ENCODE assay signal across 18 mouse cellular contexts in genomic region chr7:51693539-51694217, GRCm38 (mm10).
DNase-seq lines count a peak whose midpoint lies in the region; ATAC-seq and TF ChIP-seq lines count a peak whose summit lies in the region.
"Had no signal": no experiment of that assay in that cellular context is flagged by ENCODE, and none has a peak within 500 bp of the region (broad histone marks: within the 10 kb centered on the region; RNA-seq: fewer than 3 reads in every experiment).

No protein-coding gene starts in this region.

- no peaks in the 10 kb centered on the region for H3K27me3 ChIP-seq in hindbrain, embryonic 16.5 days (replicated peaks; ENCODE audit: control insufficient read depth, insufficient read depth, low read length)
- no peaks in the 10 kb centered on the region for H3K27me3 ChIP-seq in neural tube, embryonic 12.5 days (replicated peaks)
- H3K27me3 ChIP-seq: CH12.LX; limb, embryonic 15.5 days; stomach, embryonic 15.5 days had no signal

- H3K27ac ChIP-seq in hindbrain, embryonic 16.5 days (ENCODE audit: low read depth, low read length): no peak overlapping the region
- H3K27ac ChIP-seq in neural tube, embryonic 12.5 days: no peak overlapping the region
- H3K27ac ChIP-seq: embryonic facial prominence, embryonic 10.5 days; limb, embryonic 15.5 days; macrophage; stomach, embryonic 15.5 days had no signal

- peak; percentile 86 for ATAC-seq in hindbrain, embryonic 16.5 days
- ATAC-seq in neural tube, embryonic 12.5 days (ENCODE audit: low FRiP score, low read depth): peak; percentile 84
- ATAC-seq: liver, postnatal 0 days had no signal

- DNase-seq in cerebellum, postnatal 10 days: peak; percentile 33 to 38
- no peak for DNase-seq in cerebellum, adult 9-10 months
- peak; percentile 65 for DNase-seq in brain, embryonic 14.5 days (ENCODE audit: low read depth)
- no peak for DNase-seq in heart, adult 9 months (ENCODE audit: low spot score in 2 of 2)
- DNase-seq in left cerebral cortex, adult 11 months (ENCODE audit: low spot score): no peak
- DNase-seq in c-Kit-positive CD71-positive TER-119-positive erythroid progenitor cells, embryonic 14.5 days (ENCODE audit: low spot score): no peak
- DNase-seq: adrenal gland, postnatal 10 days; cerebellum, adult 8-10 months; heart, adult 18-20 months; liver, postnatal 0 days had no signal

- TF ChIP-seq POLR2A in brain, embryonic 14.5 days (IDR thresholded peaks at IDR 0.05; ENCODE audit: borderline replicate concordance, extremely low read depth, insufficient read depth, insufficient read length, poor library complexity, severe bottlenecking): no peak

- WGBS in hindbrain, embryonic 16.5 days: 75% methylated on average over 8 of the region's 8 CpGs
- 77% methylated on average over 8 of the region's 8 CpGs for whole genome bisulfite sequencing in neural tube, embryonic 12.5 days

- H3K36me3 ChIP-seq in hindbrain, embryonic 16.5 days (ENCODE audit: control insufficient read depth, insufficient read depth, low read length): no peaks in the 10 kb centered on the region
- H3K36me3 ChIP-seq in neural tube, embryonic 12.5 days: no peaks in the 10 kb centered on the region
- H3K36me3 ChIP-seq: embryonic facial prominence, embryonic 10.5 days; limb, embryonic 15.5 days; stomach, embryonic 15.5 days had no signal

- TF ChIP-seq CTCF in brain, embryonic 14.5 days (IDR thresholded peaks at IDR 0.05; ENCODE audit: borderline replicate concordance, extremely low read depth, insufficient read depth, insufficient read length): no peak

- no peaks in the 10 kb centered on the region for H3K9me3 ChIP-seq in hindbrain, embryonic 16.5 days (ENCODE audit: control insufficient read depth, low read length)
- no peaks in the 10 kb centered on the region for H3K9me3 ChIP-seq in neural tube, embryonic 12.5 days
- H3K9me3 ChIP-seq: embryonic facial prominence, embryonic 10.5 days; limb, embryonic 15.5 days; stomach, embryonic 15.5 days had no signal

- peaks cover 4% of the 10 kb centered on the region; the same call in 1 of the 2 replicates for H3K4me1 ChIP-seq in hindbrain, embryonic 16.5 days (ENCODE audit: control insufficient read depth, insufficient read depth, low read depth, low read length)
- no peaks in the 10 kb centered on the region for H3K4me1 ChIP-seq in neural tube, embryonic 12.5 days
- H3K4me1 ChIP-seq: embryonic facial prominence, embryonic 10.5 days; limb, embryonic 15.5 days; stomach, embryonic 15.5 days had no signal

- H3K4me2 ChIP-seq in hindbrain, embryonic 16.5 days (ENCODE audit: low read length): no peak overlapping the region
- H3K4me2 ChIP-seq in neural tube, embryonic 12.5 days (replicated peaks): no peak overlapping the region
- H3K4me2 ChIP-seq: limb, embryonic 15.5 days; stomach, embryonic 15.5 days had no signal

- no peak overlapping the region for H3K4me3 ChIP-seq in hindbrain, embryonic 16.5 days (ENCODE audit: low read length)
- H3K4me3 ChIP-seq in neural tube, embryonic 12.5 days: no peak overlapping the region
- H3K4me3 ChIP-seq: embryonic facial prominence, embryonic 10.5 days; erythroblast, embryonic 14.5 days; limb, embryonic 15.5 days; stomach, embryonic 15.5 days had no signal

- H3K9ac ChIP-seq in hindbrain, embryonic 16.5 days (ENCODE audit: low read depth, low read length): no peak overlapping the region
- no peak overlapping the region for H3K9ac ChIP-seq in neural tube, embryonic 12.5 days
- H3K9ac ChIP-seq: limb, embryonic 15.5 days; liver, postnatal 0 days; stomach, embryonic 15.5 days had no signal

Comparison
In these comparisons a context has a peak if more than half of its experiments do, and no peak if none do; other contexts are left out.
1. DNase-seq: peak in cerebellum, postnatal 10 days (2 of 2) and brain, embryonic 14.5 days (single experiment); none in cerebellum, adult 9-10 months (single experiment), heart, adult 9 months (0 of 2), left cerebral cortex, adult 11 months (single experiment) and c-Kit-positive CD71-positive TER-119-positive erythroid progenitor cells, embryonic 14.5 days (single experiment).